Mouse (Mus musculus) spleen, adult 2 months (tissue): Measurements from ENCODE around the gene Nlrc3.

Source experiments
- CTCF ChIP-seq: fragments of 200-500 bp; IDR thresholded peaks from 2 replicates; pipeline ENCODE4 v1.5.1; 2011; ENCODE audit warnings: mild to moderate bottlenecking, inconsistent platforms; ENCODE audit not compliant: insufficient read depth, insufficient read length, insufficient replicate concordance; ENCODE audit errors: extremely low read depth
- POLR2A ChIP-seq: fragments of 200-500 bp; IDR thresholded peaks from 2 replicates; pipeline ENCODE4 v1.6.1; 2011; ENCODE audit warnings: low read depth, low read length, inconsistent platforms

GRCm38 (mm10) chr16:3982173-3982572, 5.7 kb upstream of the Nlrc3 start:
- TF ChIP-seq CTCF (no peak), POLR2A (no peak)
